Mouse (Mus musculus) lung, postnatal 0 days (tissue): ENCODE measurements around the gene Stx16. TPM values are rescaled to one million over a fixed set of nuclear protein-coding genes. Genes with fewer than 3 reads are reported as not detected.
A peak's percentile ranks its signal among the peaks of the same experiment; 100 is the strongest.

Experiments
- ATAC-seq: fragments of 200-750 bp; cut with Nextera tagmentation; 2 replicates; pipeline ENCODE4 v1.8.0; 2017; ENCODE audit warnings: moderate library complexity
- DNase-seq: peaks from one replicate; pipeline ENCODE4 v3.0.0-alpha.2; 2016; ENCODE audit warnings: low spot score
- H3K27ac ChIP-seq: fragments of 300-500 bp; sonication (generic); 2 replicates; pipeline ENCODE4 v1.5.1; 2014; ENCODE audit warnings: antibody characterized with exemption, mild to moderate bottlenecking, low read length, mixed read lengths
- H3K27me3 ChIP-seq: fragments of 300-500 bp; sonication (generic); replicated peaks from 2 replicates; pipeline ENCODE4 v1.6.1; 2014; ENCODE audit warnings: low read length, mixed read lengths; ENCODE audit not compliant: insufficient read depth
- H3K36me3 ChIP-seq: fragments of 300-500 bp; sonication (generic); 2 replicates; pipeline ENCODE4 v1.6.1; 2014; ENCODE audit warnings: low read length, mixed read lengths; ENCODE audit not compliant: insufficient read depth
- H3K4me1 ChIP-seq: fragments of 300-500 bp; sonication (generic); 2 replicates; pipeline ENCODE4 v1.6.1; 2014; ENCODE audit warnings: antibody characterized with exemption, low read depth, low read length, mixed read lengths; ENCODE audit not compliant: insufficient read depth
- H3K4me2 ChIP-seq: fragments of 300-500 bp; sonication (generic); replicated peaks from 2 replicates; pipeline ENCODE4 v1.6.1; 2014; ENCODE audit warnings: low read depth, mild to moderate bottlenecking, low read length, moderate library complexity, mixed read lengths
- H3K4me3 ChIP-seq: fragments of 300-500 bp; sonication (generic); 2 replicates; pipeline ENCODE4 v1.5.1; 2014; ENCODE audit warnings: low read depth, low read length
- H3K9ac ChIP-seq: fragments of 300-500 bp; sonication (generic); replicated peaks from 2 replicates; pipeline ENCODE4 v1.6.1; 2014; ENCODE audit warnings: low read depth, mild to moderate bottlenecking
- H3K9me3 ChIP-seq: fragments of 300-500 bp; sonication (generic); 2 replicates; pipeline ENCODE4 v1.6.1; 2016; ENCODE audit warnings: low read length, mixed read lengths
- CTCF ChIP-seq: IDR thresholded peaks from 2 replicates; pipeline ENCODE4 v1.5.1; 2016; ENCODE audit warnings: antibody characterized with exemption, mild to moderate bottlenecking
- EP300 ChIP-seq: IDR thresholded peaks from 2 replicates; pipeline ENCODE4 v1.6.1; 2016; ENCODE audit warnings: antibody characterized with exemption, mild to moderate bottlenecking, control low read depth
- WGBS: fragments of 180-500 bp; shearing (Covaris S2); extraction: QIAGEN DNeasy Blood & Tissue Kit; methylation state at CpG from one replicate; pipeline ENCODE4 v1.1.7; 2014; 5-methylcytosine and 5-hydroxymethylcytosine counted together
- polyA plus RNA-seq: library from polyadenylated mRNA; unstranded; fragments of >200 nt; fragmentation: Nextera tagmentation; extraction: Ambion mirVana; gene quantifications from 2 replicates; pipeline ENCODE4 v1.2.1, GENCODE M21; 2015

Gene Stx16
- polyA plus RNA-seq, 1 experiment from 2014 or later = 5.2 TPM

DNA sequence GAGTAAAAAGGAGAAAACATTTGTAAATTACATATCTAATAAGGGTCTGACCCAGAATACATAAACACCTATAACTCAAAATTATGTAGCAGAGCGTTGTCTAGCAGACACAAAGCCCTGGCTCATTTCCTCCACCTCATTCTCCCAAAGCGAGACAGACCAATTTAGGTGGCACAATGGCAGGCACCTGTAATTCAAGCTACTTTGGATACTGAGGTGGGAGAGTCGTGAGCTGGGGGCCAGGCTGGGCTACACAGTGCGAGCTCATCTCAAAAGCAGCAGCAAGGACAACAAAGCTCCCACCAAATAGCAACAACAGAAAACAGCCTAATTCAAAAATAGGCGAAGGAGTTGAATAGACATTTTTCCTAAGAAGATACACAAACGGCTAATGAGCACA is 52.8 kb downstream of the Stx16 start:
- no peak for TF ChIP-seq CTCF
- no peak for TF ChIP-seq EP300
- Histone ChIP-seq H3K9me3 (no peaks in the 10 kb centered on the region), H3K4me2 (no peak overlapping the region), H3K4me1 (no peaks in the 10 kb centered on the region), H3K9ac (no peak overlapping the region), H3K36me3 (no peaks in the 10 kb centered on the region), H3K27ac (no peak overlapping the region), H3K27me3 (no peaks in the 10 kb centered on the region), H3K4me3 (no peak overlapping the region)
- WGBS = 86% methylated on average over 6 of the region's 6 CpGs
- DNase-seq (no peak), ATAC-seq (no peak)

DNA sequence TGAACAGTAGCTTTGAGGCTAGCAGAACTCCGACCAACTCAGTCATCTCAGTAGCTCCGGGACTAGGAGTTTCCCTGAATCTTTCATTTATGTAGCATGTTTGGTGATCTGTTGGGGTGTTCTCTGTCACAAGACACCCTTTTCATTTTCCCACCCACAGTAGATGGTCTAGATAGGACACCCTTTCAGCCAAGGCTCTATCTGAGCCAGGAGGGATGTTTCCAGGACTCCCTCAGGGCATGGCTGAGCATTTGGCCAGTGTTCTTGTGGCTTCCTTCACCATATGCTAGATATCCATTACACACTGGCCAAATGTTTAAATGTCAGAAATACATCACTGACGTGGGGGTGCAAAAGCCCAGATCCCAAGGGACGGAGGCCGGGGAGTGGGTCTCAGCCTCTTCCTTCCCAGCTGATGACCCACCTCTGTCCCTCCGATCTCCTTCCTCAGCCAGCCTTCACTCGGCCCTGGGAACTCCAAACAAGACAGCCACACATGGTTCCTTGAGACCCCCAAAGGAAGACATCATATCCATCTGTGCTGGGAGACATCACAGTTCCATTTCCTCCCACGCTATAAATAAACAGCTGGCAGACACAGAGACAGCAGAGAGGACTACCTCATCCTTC is 54.5 kb downstream of the Stx16 start:
- H3K4me1 ChIP-seq = no peaks in the 10 kb centered on the region
- DNase-seq = peak; percentile 52
- H3K27ac ChIP-seq = no peak overlapping the region
- H3K36me3 ChIP-seq = no peaks in the 10 kb centered on the region
- no peak overlapping the region for H3K9ac ChIP-seq
- no peaks in the 10 kb centered on the region for H3K9me3 ChIP-seq
- no peaks in the 10 kb centered on the region for H3K27me3 ChIP-seq
- no peak overlapping the region for H3K4me3 ChIP-seq
- H3K4me2 ChIP-seq = no peak overlapping the region
- TF ChIP-seq EP300 (no peak), CTCF (no peak)
- ATAC-seq = peak; percentile 75
- WGBS = 55% methylated on average over 8 of the region's 8 CpGs

GRCm38 (mm10) chr2:174132413-174132969 is 56.4 kb downstream of the Stx16 start:
- Histone ChIP-seq H3K27ac (no peak overlapping the region), H3K27me3 (no peaks in the 10 kb centered on the region), H3K9ac (no peak overlapping the region), H3K4me1 (no peaks in the 10 kb centered on the region), H3K4me2 (no peak overlapping the region), H3K36me3 (no peaks in the 10 kb centered on the region), H3K4me3 (no peak overlapping the region), H3K9me3 (no peaks in the 10 kb centered on the region)
- WGBS = 68% methylated on average over 8 of the region's 8 CpGs
- no peak for ATAC-seq
- no peak for TF ChIP-seq CTCF
- TF ChIP-seq EP300 = no peak
- no peak for DNase-seq

Other genes with a start within 250 kb of the Stx16 start
- gene Npepl1, start 34.0 kb downstream of the Stx16 start, polyA plus RNA-seq = 58.0 and 60.2 TPM in 2 replicates
- 1,238 and 1,252 TPM in 2 replicates for gene Gnas, start 208.0 kb downstream of the Stx16 start, polyA plus RNA-seq